Mouse (Mus musculus): ENCODE measurements around the gene Ttc39a. TPM values are rescaled to one million over a fixed set of nuclear protein-coding genes. Genes with fewer than 3 reads are reported as not detected.
A peak's percentile ranks its signal among the peaks of the same experiment; 100 is the strongest.

Gene Ttc39a
- polyA plus RNA-seq, 1 experiment: 4.0 TPM

DNA sequence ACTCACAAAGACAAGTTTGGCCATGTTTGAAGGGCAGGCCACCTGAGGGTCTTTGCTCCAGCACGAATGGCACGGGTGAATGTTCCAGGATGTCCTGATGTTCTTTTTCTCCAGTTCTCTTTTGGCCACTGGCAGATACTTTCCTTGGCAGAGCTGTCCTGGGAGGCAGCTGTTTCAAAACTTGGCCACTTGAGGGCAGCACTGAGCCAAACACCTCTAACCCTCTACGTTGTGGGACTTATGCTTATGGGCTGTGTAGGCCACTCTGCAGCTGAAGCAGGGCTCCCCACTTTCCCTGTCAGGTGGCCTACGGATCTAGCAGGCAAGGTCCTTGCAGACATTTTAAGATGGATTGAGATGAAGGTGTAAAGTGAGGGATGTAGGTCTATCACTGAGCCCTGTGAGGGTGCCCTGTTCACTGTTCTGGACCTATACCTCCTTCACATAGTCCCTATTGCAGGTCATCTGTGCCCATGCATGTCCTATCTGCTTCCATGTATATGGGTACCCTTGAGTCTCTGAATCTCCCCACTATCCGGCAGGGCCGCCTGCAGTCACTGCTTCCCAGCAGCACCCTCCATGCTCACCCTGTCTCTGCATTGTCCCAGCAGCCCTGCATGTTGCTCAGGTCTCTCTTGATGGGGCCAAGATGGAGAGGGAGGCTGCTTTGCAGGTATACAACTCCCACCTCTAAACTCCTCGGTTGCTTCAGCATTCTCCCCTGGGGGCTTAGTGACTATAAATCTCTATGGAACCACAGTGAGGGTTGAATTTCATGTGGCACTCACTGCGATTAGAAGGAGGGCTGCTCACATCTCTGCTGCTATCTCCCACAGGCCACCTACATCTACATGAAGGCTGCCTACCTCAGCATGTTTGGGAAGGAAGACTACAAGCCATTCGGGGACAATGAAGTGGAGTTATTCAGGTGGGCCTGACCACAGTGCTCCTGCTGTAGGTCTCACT is 31.8 kb downstream of the Ttc39a start:
- H3K4me1 ChIP-seq (ENCODE audit: control insufficient read depth, insufficient read depth, low read length): peaks cover 2% of the 10 kb centered on the region; the same call in 1 of the 2 replicates
- peak; percentile 68 for TF ChIP-seq CTCF (IDR thresholded peaks at IDR 0.05; ENCODE audit: extremely low read depth, insufficient read depth, low read length)
- TF ChIP-seq POLR2A (IDR thresholded peaks at IDR 0.05; ENCODE audit: extremely low read depth, insufficient read depth, low read length): no peak
- no peak overlapping the region for H3K27ac ChIP-seq (ENCODE audit: insufficient read depth, low read length)
- no peak overlapping the region for H3K4me3 ChIP-seq (ENCODE audit: insufficient read depth, low read length)

DNA sequence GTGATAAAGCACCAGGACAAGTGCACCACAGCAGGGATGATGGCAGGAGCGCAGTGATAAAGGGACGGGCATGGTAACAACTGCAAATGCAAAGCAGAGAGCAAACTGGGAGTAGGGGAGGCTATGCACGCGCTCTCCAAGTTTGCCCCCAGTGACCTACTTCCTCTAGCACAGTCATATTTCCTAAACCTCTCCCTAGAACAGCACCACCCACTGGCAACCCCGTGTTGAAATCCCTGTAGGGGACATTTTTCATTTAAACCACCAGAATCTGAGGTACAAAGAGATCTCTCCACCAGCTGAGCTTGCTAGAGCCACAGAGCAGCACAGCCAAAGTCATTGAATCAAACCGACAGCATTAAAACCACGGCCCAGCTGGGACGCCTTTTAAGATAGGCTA is 32.7 kb downstream of the Ttc39a start:
- H3K4me3 ChIP-seq (ENCODE audit: insufficient read depth, low read length): no peak overlapping the region
- peaks cover 5% of the 10 kb centered on the region; the same call in 1 of the 2 replicates for H3K4me1 ChIP-seq (ENCODE audit: control insufficient read depth, insufficient read depth, low read length)
- TF ChIP-seq POLR2A (IDR thresholded peaks at IDR 0.05; ENCODE audit: extremely low read depth, insufficient read depth, low read length) (no peak), CTCF (IDR thresholded peaks at IDR 0.05; ENCODE audit: extremely low read depth, insufficient read depth, low read length) (no peak)
- no peak overlapping the region for H3K27ac ChIP-seq (ENCODE audit: insufficient read depth, low read length)

- H3K4me3 ChIP-seq (ENCODE audit: insufficient read depth, low read length): no peak overlapping the region
- TF ChIP-seq POLR2A (IDR thresholded peaks at IDR 0.05; ENCODE audit: extremely low read depth, insufficient read depth, low read length) (no peak), CTCF (IDR thresholded peaks at IDR 0.05; ENCODE audit: extremely low read depth, insufficient read depth, low read length) (no peak)
- H3K27ac ChIP-seq (ENCODE audit: insufficient read depth, low read length): no peak overlapping the region
Measured at GRCm38 (mm10) chr4:109439825-109440248, 33.4 kb downstream of the Ttc39a start.

GRCm38 (mm10) chr4:109440381-109440780 is 34.0 kb downstream of the Ttc39a start:
- TF ChIP-seq CTCF (IDR thresholded peaks at IDR 0.05; ENCODE audit: extremely low read depth, insufficient read depth, low read length) (no peak), POLR2A (IDR thresholded peaks at IDR 0.05; ENCODE audit: extremely low read depth, insufficient read depth, low read length) (no peak)
- H3K27ac ChIP-seq (ENCODE audit: insufficient read depth, low read length): no peak overlapping the region

More at GRCm38 (mm10) chr4:109439825-109440248, 33.4 kb downstream of the Ttc39a start:
- peaks cover 5% of the 10 kb centered on the region; the same call in 1 of the 2 replicates for H3K4me1 ChIP-seq (ENCODE audit: control insufficient read depth, insufficient read depth, low read length)

DNA sequence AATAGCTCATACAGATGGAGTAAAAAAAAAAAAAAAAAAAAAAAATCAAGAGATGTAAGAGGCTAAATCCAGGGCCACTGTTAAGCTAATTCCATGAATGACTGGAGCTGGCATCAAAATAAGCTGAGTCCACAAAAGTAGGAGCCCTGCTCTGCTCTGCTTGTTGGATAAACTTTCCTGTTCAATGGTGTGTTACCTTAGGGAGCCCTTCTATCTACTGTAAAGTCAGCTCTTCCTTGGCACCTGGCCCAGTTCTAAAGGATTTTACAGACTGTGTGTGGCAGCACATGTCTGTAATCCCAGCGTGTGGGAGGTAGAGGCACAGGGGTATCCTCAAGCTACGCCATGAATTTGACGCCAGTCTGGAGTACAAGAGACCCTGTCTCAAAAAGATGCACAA is 34.6 kb downstream of the Ttc39a start:
- Histone ChIP-seq H3K27ac (ENCODE audit: insufficient read depth, low read length) (no peak overlapping the region), H3K4me1 (ENCODE audit: control insufficient read depth, insufficient read depth, low read length) (peaks cover 9% of the 10 kb centered on the region; the same call in 1 of the 2 replicates), H3K4me3 (ENCODE audit: insufficient read depth, low read length) (no peak overlapping the region)
- TF ChIP-seq POLR2A (IDR thresholded peaks at IDR 0.05; ENCODE audit: extremely low read depth, insufficient read depth, low read length): no peak
- TF ChIP-seq CTCF (IDR thresholded peaks at IDR 0.05; ENCODE audit: extremely low read depth, insufficient read depth, low read length): no peak

More at GRCm38 (mm10) chr4:109440381-109440780, 34.0 kb downstream of the Ttc39a start:
- Histone ChIP-seq H3K4me3 (ENCODE audit: insufficient read depth, low read length) (no peak overlapping the region), H3K4me1 (ENCODE audit: control insufficient read depth, insufficient read depth, low read length) (peaks cover 9% of the 10 kb centered on the region; the same call in 1 of the 2 replicates)

DNA sequence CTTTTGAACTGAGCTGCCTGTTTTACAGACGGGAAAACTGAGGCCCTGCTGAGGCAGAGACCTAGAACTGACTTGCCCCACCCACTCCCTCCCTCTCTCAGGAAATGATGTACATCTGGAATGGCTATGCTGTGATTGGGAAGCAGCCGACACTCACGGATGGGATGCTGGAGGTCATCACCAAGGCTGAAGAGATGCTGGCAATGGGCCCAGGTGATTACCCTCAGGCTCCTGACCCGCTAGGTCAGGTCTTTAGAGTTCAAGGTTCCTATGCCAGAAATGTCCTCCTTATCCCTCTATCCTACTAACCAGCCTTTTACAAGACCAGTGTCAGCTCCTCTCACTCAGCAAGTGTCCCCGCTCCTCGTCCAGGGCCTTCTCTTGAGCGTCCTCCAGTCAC is 35.7 kb downstream of the Ttc39a start:
- TF ChIP-seq CTCF (IDR thresholded peaks at IDR 0.05; ENCODE audit: extremely low read depth, insufficient read depth, low read length) (no peak), POLR2A (IDR thresholded peaks at IDR 0.05; ENCODE audit: extremely low read depth, insufficient read depth, low read length) (no peak)
- Histone ChIP-seq H3K4me3 (ENCODE audit: insufficient read depth, low read length) (no peak overlapping the region), H3K4me1 (ENCODE audit: control insufficient read depth, insufficient read depth, low read length) (peaks cover 9% of the 10 kb centered on the region; the same call in 1 of the 2 replicates), H3K27ac (ENCODE audit: insufficient read depth, low read length) (no peak overlapping the region)

GRCm38 (mm10) chr4:109442649-109443048 is 36.2 kb downstream of the Ttc39a start:
- no peak overlapping the region for H3K27ac ChIP-seq (ENCODE audit: insufficient read depth, low read length)

GRCm38 (mm10) chr4:109444471-109444870 is 38.0 kb downstream of the Ttc39a start:
- H3K4me3 ChIP-seq (ENCODE audit: insufficient read depth, low read length): no peak overlapping the region
- H3K4me1 ChIP-seq (ENCODE audit: control insufficient read depth, insufficient read depth, low read length): peaks cover 9% of the 10 kb centered on the region; the same call in 1 of the 2 replicates
- TF ChIP-seq POLR2A (IDR thresholded peaks at IDR 0.05; ENCODE audit: extremely low read depth, insufficient read depth, low read length) (no peak), CTCF (IDR thresholded peaks at IDR 0.05; ENCODE audit: extremely low read depth, insufficient read depth, low read length) (no peak)
- no peak overlapping the region for H3K27ac ChIP-seq (ENCODE audit: insufficient read depth, low read length)

More at GRCm38 (mm10) chr4:109442649-109443048, 36.2 kb downstream of the Ttc39a start:
- H3K4me3 ChIP-seq (ENCODE audit: insufficient read depth, low read length): no peak overlapping the region
- peaks cover 9% of the 10 kb centered on the region; the same call in 1 of the 2 replicates for H3K4me1 ChIP-seq (ENCODE audit: control insufficient read depth, insufficient read depth, low read length)
- TF ChIP-seq CTCF (IDR thresholded peaks at IDR 0.05; ENCODE audit: extremely low read depth, insufficient read depth, low read length) (no peak), POLR2A (IDR thresholded peaks at IDR 0.05; ENCODE audit: extremely low read depth, insufficient read depth, low read length) (no peak)

DNA sequence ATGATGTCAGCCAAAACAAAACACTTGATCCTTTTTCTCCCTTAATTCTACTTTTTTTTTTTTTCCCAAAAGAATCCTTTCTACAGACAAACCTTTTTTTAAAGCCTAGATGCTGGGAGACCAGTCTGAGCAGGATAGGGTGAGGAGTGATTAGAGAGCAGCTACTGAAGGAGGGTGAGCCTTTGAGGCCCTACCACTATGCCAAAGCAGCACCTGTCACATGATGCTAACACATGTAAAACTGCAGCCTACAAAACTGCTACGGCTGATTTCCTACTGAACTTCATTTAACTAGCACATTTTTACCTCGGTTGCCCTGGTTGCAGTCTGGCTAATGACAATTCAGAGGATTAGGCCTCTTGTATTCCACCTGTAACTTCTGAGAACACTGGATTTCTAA is 38.5 kb downstream of the Ttc39a start:
- TF ChIP-seq CTCF (IDR thresholded peaks at IDR 0.05; ENCODE audit: extremely low read depth, insufficient read depth, low read length) (no peak), POLR2A (IDR thresholded peaks at IDR 0.05; ENCODE audit: extremely low read depth, insufficient read depth, low read length) (no peak)
- H3K4me1 ChIP-seq (ENCODE audit: control insufficient read depth, insufficient read depth, low read length): peaks cover 9% of the 10 kb centered on the region; the same call in 1 of the 2 replicates
- H3K4me3 ChIP-seq (ENCODE audit: insufficient read depth, low read length): no peak overlapping the region
- H3K27ac ChIP-seq (ENCODE audit: insufficient read depth, low read length): no peak overlapping the region

Measured in cortical plate, adult 2 months (tissue).